Mouse (Mus musculus) liver, embryonic 14.5 days (tissue): ENCODE data around the gene Plekhg2. TPM values are rescaled to one million over a fixed set of nuclear protein-coding genes. Genes with fewer than 3 reads are reported as not detected.

Experiments
- ATAC-seq: fragments of 200-750 bp; cut with Nextera tagmentation; 2 replicates; pipeline ENCODE4 v1.8.0; 2017; ENCODE audit warnings: moderate number of reproducible peaks, mild to moderate bottlenecking, moderate library complexity; ENCODE audit not compliant: insufficient read depth
- DNase-seq, 3 experiments: peaks; one replicate each; pipeline ENCODE4 v3.0.0-alpha.2; 2012 to 2013; ENCODE audit warnings: low read depth in 3 of 3, low spot score in 3 of 3
- H3K27ac ChIP-seq: fragments of 300-500 bp; sonication (generic); 2 replicates; pipeline ENCODE4 v1.5.1; 2014; ENCODE audit warnings: moderate library complexity, mild to moderate bottlenecking, control low read depth, inconsistent platforms
- H3K27me3 ChIP-seq: fragments of 300-500 bp; sonication (generic); 2 replicates; pipeline ENCODE4 v1.6.1; 2014; ENCODE audit warnings: mild to moderate bottlenecking, low read length, moderate library complexity; ENCODE audit not compliant: control insufficient read depth, insufficient read depth
- H3K36me3 ChIP-seq: fragments of 300-500 bp; sonication (generic); replicated peaks from 2 replicates; pipeline ENCODE4 v1.6.1; 2014; ENCODE audit warnings: low read depth; ENCODE audit not compliant: control insufficient read depth, insufficient read depth
- H3K4me1 ChIP-seq, 2 experiments: fragments of 200-500 bp in 1 of 2; fragments of 300-500 bp in 1 of 2; sonication (generic) in 1 of 2; replicated peaks; 2 replicates each; pipeline ENCODE4 v1.6.1; 2012 to 2014; ENCODE audit warnings: antibody characterized with exemption in 1 of 2, inconsistent platforms in 1 of 2, low read length in 1 of 2; ENCODE audit not compliant: control insufficient read depth in 2 of 2, insufficient read depth in 2 of 2
- H3K4me2 ChIP-seq: fragments of 300-500 bp; sonication (generic); 2 replicates; pipeline ENCODE4 v1.6.1; 2014; ENCODE audit warnings: low read depth, mild to moderate bottlenecking, control low read depth, moderate library complexity
- H3K4me3 ChIP-seq, 2 experiments: fragments of 200-500 bp in 1 of 2; fragments of 300-500 bp in 1 of 2; sonication (generic) in 1 of 2; 2 replicates each; pipeline ENCODE4 v1.5.1; 2012 to 2014; ENCODE audit warnings: low read depth in 2 of 2, low read length in 2 of 2, mild to moderate bottlenecking in 2 of 2, control low read depth in 1 of 2, inconsistent platforms in 1 of 2, moderate library complexity in 1 of 2; ENCODE audit not compliant: insufficient read depth in 1 of 2
- H3K9ac ChIP-seq: fragments of 300-500 bp; sonication (generic); replicated peaks from 2 replicates; pipeline ENCODE4 v1.6.1; 2014; ENCODE audit warnings: mild to moderate bottlenecking, control low read depth, moderate library complexity
- H3K9me3 ChIP-seq: fragments of 300-500 bp; sonication (generic); 2 replicates; pipeline ENCODE4 v1.6.1; 2016; ENCODE audit warnings: low read length, mixed read lengths; ENCODE audit not compliant: control insufficient read depth
- CTCF ChIP-seq: IDR thresholded peaks from 2 replicates; pipeline ENCODE4 v1.5.1; 2016; ENCODE audit warnings: antibody characterized with exemption, low read depth, control low read depth
- EP300 ChIP-seq: IDR thresholded peaks from 2 replicates; pipeline ENCODE4 v1.6.1; 2016; ENCODE audit warnings: antibody characterized with exemption, low read depth
- WGBS: fragments of 180-500 bp; shearing (Covaris S2); extraction: QIAGEN DNeasy Blood & Tissue Kit; methylation state at CpG from one replicate; pipeline ENCODE4 v1.1.7; 2014; ENCODE audit not compliant: insufficient replicate concordance; 5-methylcytosine and 5-hydroxymethylcytosine counted together
- polyA plus RNA-seq, 2 experiments: library from polyadenylated mRNA; depleted of rRNA in 1 of 2; stranded (reverse) in 1 of 2; unstranded in 1 of 2; fragments of >200 nt; fragmentation: Nextera tagmentation in 1 of 2; extraction: Ambion mirVana in 1 of 2; gene quantifications; 2 replicates each; pipeline versions ENCODE4 v1.2.1 to v1.2.3; 2012 to 2014

Gene Plekhg2
- polyA plus RNA-seq, 2 experiments = 3.2 to 3.4 TPM

DNA sequence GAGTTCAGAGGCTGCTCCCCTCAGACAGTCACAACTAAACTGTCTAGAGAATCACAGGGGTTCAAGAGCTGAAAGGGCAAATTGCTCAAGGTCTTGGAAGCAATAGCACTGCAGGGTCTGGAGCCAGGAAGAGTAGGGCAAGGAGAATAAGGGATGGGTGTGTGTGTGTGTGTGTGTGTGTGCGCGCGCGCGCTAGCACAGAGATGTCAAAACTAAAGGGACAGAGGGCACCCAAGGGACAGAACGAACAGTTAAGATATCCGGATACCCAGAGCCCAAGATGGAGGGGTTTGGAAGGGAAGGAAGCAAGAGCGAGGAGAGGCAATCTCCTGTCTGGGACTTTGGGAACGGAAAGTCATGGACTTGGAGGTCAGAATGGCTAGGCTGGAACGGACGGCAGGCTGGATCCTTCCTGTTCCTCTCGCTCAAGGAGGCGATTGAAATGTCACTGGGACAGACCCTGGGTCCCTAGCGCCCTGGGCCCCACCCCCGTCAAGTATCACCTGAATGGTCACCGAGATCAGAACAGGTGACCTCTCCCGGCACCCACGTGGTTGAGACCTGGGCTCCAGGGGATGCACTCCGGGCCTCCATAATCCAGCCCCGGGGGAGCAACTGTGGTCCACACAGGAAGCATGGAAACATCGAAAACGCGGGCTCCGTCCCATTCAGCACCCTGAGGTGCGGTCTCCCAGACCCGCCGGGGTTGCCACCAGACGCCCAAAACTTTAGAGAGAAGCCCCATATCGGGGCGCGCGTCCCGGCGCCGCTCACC is 61.1 kb downstream of the Plekhg2 start:
- DNase-seq (peak in 1 of 3 experiments; percentile 17), ATAC-seq (peak; percentile 55)
- Histone ChIP-seq H3K27me3 (no peaks in the 10 kb centered on the region), H3K27ac (peak overlapping the region; percentile 30; the same call in 1 of the 2 replicates), H3K4me2 (peak overlapping the region; percentile 97), H3K4me1 (peaks cover 4 to 6% of the 10 kb centered on the region in 2 experiments; a peak in 3 of 4 replicates), H3K9ac (peak overlapping the region; percentile 94), H3K9me3 (no peaks in the 10 kb centered on the region), H3K4me3 (peak overlapping the region; percentile 95 to 99), H3K36me3 (peaks cover 39% of the 10 kb centered on the region)
- whole genome bisulfite sequencing = 3% methylated on average over 35 of the region's 35 CpGs
- TF ChIP-seq CTCF (no peak), EP300 (no peak)

- Histone ChIP-seq H3K4me2 (no peak overlapping the region), H3K27ac (no peak overlapping the region), H3K36me3 (peaks cover 33% of the 10 kb centered on the region), H3K9ac (no peak overlapping the region), H3K4me1 (peaks cover 4 to 6% of the 10 kb centered on the region in 2 experiments; a peak in 3 of 4 replicates), H3K27me3 (no peaks in the 10 kb centered on the region), H3K4me3 (no peak overlapping the region), H3K9me3 (no peaks in the 10 kb centered on the region)
- 70% methylated on average over 9 of the region's 9 CpGs for WGBS
- ATAC-seq = no peak
- no peak for DNase-seq
- TF ChIP-seq EP300 (no peak), CTCF (no peak)
Observed at GRCm38 (mm10) chr7:28309737-28310136, 62.7 kb downstream of the Plekhg2 start.

Other genes with a start within 250 kb of the Plekhg2 start
- not detected in 2 replicates for gene 9530053A07Rik, start 243.1 kb downstream of the Plekhg2 start, polyA plus RNA-seq (2012; rRNA removed)
- gene 9530053A07Rik, start 243.1 kb downstream of the Plekhg2 start, polyA plus RNA-seq (2014; fragmentation: Nextera tagmentation; extraction: Ambion mirVana) = not detected in 2 replicates
- gene Fbl, start 202.9 kb downstream of the Plekhg2 start, polyA plus RNA-seq (2012; rRNA removed) = 135 and 219 TPM in 2 replicates
- 24.4 and 29.7 TPM in 2 replicates for gene Fbl, start 202.9 kb downstream of the Plekhg2 start, polyA plus RNA-seq (2014; fragmentation: Nextera tagmentation; extraction: Ambion mirVana)
- 2.7 and 3.6 TPM in 2 replicates for gene Dyrk1b, start 193.1 kb downstream of the Plekhg2 start, polyA plus RNA-seq (2012; rRNA removed)
- gene Dyrk1b, start 193.1 kb downstream of the Plekhg2 start, polyA plus RNA-seq (2014; fragmentation: Nextera tagmentation; extraction: Ambion mirVana) = 1.9 and 2.5 TPM in 2 replicates
- 1.3 and 2.3 TPM in 2 replicates for gene Eid2, start 104.7 kb downstream of the Plekhg2 start, polyA plus RNA-seq (2012; rRNA removed)
- gene Eid2, start 104.7 kb downstream of the Plekhg2 start, polyA plus RNA-seq (2014; fragmentation: Nextera tagmentation; extraction: Ambion mirVana) = 0.38 and 1.1 TPM in 2 replicates
- gene Eid2b, start 94.9 kb downstream of the Plekhg2 start, polyA plus RNA-seq (2012; rRNA removed) = 1.5 and 1.7 TPM in 2 replicates
- 1.4 and 2.1 TPM in 2 replicates for gene Eid2b, start 94.9 kb downstream of the Plekhg2 start, polyA plus RNA-seq (2014; fragmentation: Nextera tagmentation; extraction: Ambion mirVana)
- not detected in 2 replicates for gene Selenov, start 81.4 kb downstream of the Plekhg2 start, polyA plus RNA-seq (2012; rRNA removed)
- not detected in 2 replicates for gene Selenov, start 81.4 kb downstream of the Plekhg2 start, polyA plus RNA-seq (2014; fragmentation: Nextera tagmentation; extraction: Ambion mirVana)
- gene Dll3, start 70.4 kb downstream of the Plekhg2 start, polyA plus RNA-seq (2012; rRNA removed) = 0.03 and 0.04 TPM in 2 replicates
- gene Dll3, start 70.4 kb downstream of the Plekhg2 start, polyA plus RNA-seq (2014; fragmentation: Nextera tagmentation; extraction: Ambion mirVana) = not detected in 2 replicates
- gene Timm50, start 60.5 kb downstream of the Plekhg2 start, polyA plus RNA-seq (2012; rRNA removed) = 45.4 and 52.3 TPM in 2 replicates
- 91.1 and 95.2 TPM in 2 replicates for gene Timm50, start 60.5 kb downstream of the Plekhg2 start, polyA plus RNA-seq (2014; fragmentation: Nextera tagmentation; extraction: Ambion mirVana)
- 29.4 and 29.6 TPM in 2 replicates for gene Supt5, start 33.9 kb downstream of the Plekhg2 start, polyA plus RNA-seq (2012; rRNA removed)
- 21.7 and 26.2 TPM in 2 replicates for gene Supt5, start 33.9 kb downstream of the Plekhg2 start, polyA plus RNA-seq (2014; fragmentation: Nextera tagmentation; extraction: Ambion mirVana)
- 512 and 1,209 TPM in 2 replicates for gene Rps16, start 21.9 kb downstream of the Plekhg2 start, polyA plus RNA-seq (2012; rRNA removed)
- 874 and 900 TPM in 2 replicates for gene Rps16, start 21.9 kb downstream of the Plekhg2 start, polyA plus RNA-seq (2014; fragmentation: Nextera tagmentation; extraction: Ambion mirVana)
- 3.9 and 5.1 TPM in 2 replicates for gene Zfp36, start 7.7 kb upstream of the Plekhg2 start, polyA plus RNA-seq (2012; rRNA removed)
- gene Zfp36, start 7.7 kb upstream of the Plekhg2 start, polyA plus RNA-seq (2014; fragmentation: Nextera tagmentation; extraction: Ambion mirVana) = 4.6 and 5.0 TPM in 2 replicates
- 21.0 and 22.2 TPM in 2 replicates for gene Med29, start 20.1 kb upstream of the Plekhg2 start, polyA plus RNA-seq (2012; rRNA removed)
- gene Med29, start 20.1 kb upstream of the Plekhg2 start, polyA plus RNA-seq (2014; fragmentation: Nextera tagmentation; extraction: Ambion mirVana) = 25.7 and 27.2 TPM in 2 replicates
- 25.2 and 40.4 TPM in 2 replicates for gene Paf1, start 20.4 kb upstream of the Plekhg2 start, polyA plus RNA-seq (2012; rRNA removed)
- gene Paf1, start 20.4 kb upstream of the Plekhg2 start, polyA plus RNA-seq (2014; fragmentation: Nextera tagmentation; extraction: Ambion mirVana) = 15.0 and 18.3 TPM in 2 replicates
- 13.1 and 22.2 TPM in 2 replicates for gene Gmfg, start 64.8 kb upstream of the Plekhg2 start, polyA plus RNA-seq (2012; rRNA removed)
- 31.4 and 39.3 TPM in 2 replicates for gene Gmfg, start 64.8 kb upstream of the Plekhg2 start, polyA plus RNA-seq (2014; fragmentation: Nextera tagmentation; extraction: Ambion mirVana)
- gene Lrfn1, start 79.4 kb upstream of the Plekhg2 start, polyA plus RNA-seq (2012; rRNA removed) = 0.41 and 0.58 TPM in 2 replicates
- gene Lrfn1, start 79.4 kb upstream of the Plekhg2 start, polyA plus RNA-seq (2014; fragmentation: Nextera tagmentation; extraction: Ambion mirVana) = 0.15 TPM in 1 of 2 replicates, not detected in the other
- gene Ifnl2, start 137.9 kb upstream of the Plekhg2 start, polyA plus RNA-seq (2012; rRNA removed) = not detected in 2 replicates
- not detected in 2 replicates for gene Ifnl2, start 137.9 kb upstream of the Plekhg2 start, polyA plus RNA-seq (2014; fragmentation: Nextera tagmentation; extraction: Ambion mirVana)
- gene Ifnl3, start 150.2 kb upstream of the Plekhg2 start, polyA plus RNA-seq (2012; rRNA removed) = not detected in 2 replicates
- gene Ifnl3, start 150.2 kb upstream of the Plekhg2 start, polyA plus RNA-seq (2014; fragmentation: Nextera tagmentation; extraction: Ambion mirVana) = not detected in 2 replicates
- gene Sycn, start 168.3 kb upstream of the Plekhg2 start, polyA plus RNA-seq (2012; rRNA removed) = not detected in 2 replicates
- gene Sycn, start 168.3 kb upstream of the Plekhg2 start, polyA plus RNA-seq (2014; fragmentation: Nextera tagmentation; extraction: Ambion mirVana) = not detected in 2 replicates
- 0.05 TPM in 1 of 2 replicates, not detected in the other for gene Nccrp1, start 174.7 kb upstream of the Plekhg2 start, polyA plus RNA-seq (2012; rRNA removed)
- not detected in 2 replicates for gene Nccrp1, start 174.7 kb upstream of the Plekhg2 start, polyA plus RNA-seq (2014; fragmentation: Nextera tagmentation; extraction: Ambion mirVana)
- gene Samd4b, start 225.5 kb upstream of the Plekhg2 start, polyA plus RNA-seq (2012; rRNA removed) = 12.0 and 14.2 TPM in 2 replicates
- gene Samd4b, start 225.5 kb upstream of the Plekhg2 start, polyA plus RNA-seq (2014; fragmentation: Nextera tagmentation; extraction: Ambion mirVana) = 4.5 and 5.9 TPM in 2 replicates
- gene Pak4, start 225.6 kb upstream of the Plekhg2 start, polyA plus RNA-seq (2012; rRNA removed) = 11.5 and 12.3 TPM in 2 replicates
- 8.5 and 8.6 TPM in 2 replicates for gene Pak4, start 225.6 kb upstream of the Plekhg2 start, polyA plus RNA-seq (2014; fragmentation: Nextera tagmentation; extraction: Ambion mirVana)